Mouse (Mus musculus): ENCODE results near the gene Asb1. TPM values are rescaled to one million over a fixed set of nuclear protein-coding genes. Genes with fewer than 3 reads are reported as not detected.

The Asb1 gene
- total RNA-seq, 2 experiments from 2014 or later = 30.4 to 34.6 TPM

- DNase-seq = no peak
- intact Hi-C loops (cut with DNase I) = loop anchor here (10.0 kb wide), 1 partner anchor 924 kb away; no protein-coding TSS in a partner anchor
These were observed 773 bp downstream of the Asb1 start for GRCm38 (mm10) chr1:91541042-91541592.

DNA sequence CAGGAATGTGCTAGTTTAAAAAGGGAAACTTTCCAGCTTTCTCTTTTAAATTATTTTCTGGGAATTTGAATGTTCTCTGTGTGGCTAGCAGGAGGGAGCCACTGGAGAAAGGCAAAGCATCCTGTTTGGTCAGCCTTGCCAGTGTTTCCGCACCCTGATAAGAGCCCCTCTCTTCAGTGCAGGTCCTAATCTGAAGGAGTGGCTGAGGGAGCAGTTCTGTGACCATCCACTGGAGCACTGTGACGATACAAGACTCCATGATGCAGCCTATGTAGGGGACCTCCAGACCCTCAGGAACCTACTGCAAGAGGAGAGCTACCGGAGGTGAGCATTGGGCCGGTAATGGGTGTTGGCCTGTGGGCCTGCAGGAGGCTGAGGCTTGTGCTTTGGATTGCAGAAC lies 3.6 kb downstream of the Asb1 start:
- DNase-seq = no peak
- intact Hi-C loops (cut with DNase I) = loop anchor here (10.0 kb wide), 1 partner anchor 921 kb away; no protein-coding TSS in a partner anchor

DNA sequence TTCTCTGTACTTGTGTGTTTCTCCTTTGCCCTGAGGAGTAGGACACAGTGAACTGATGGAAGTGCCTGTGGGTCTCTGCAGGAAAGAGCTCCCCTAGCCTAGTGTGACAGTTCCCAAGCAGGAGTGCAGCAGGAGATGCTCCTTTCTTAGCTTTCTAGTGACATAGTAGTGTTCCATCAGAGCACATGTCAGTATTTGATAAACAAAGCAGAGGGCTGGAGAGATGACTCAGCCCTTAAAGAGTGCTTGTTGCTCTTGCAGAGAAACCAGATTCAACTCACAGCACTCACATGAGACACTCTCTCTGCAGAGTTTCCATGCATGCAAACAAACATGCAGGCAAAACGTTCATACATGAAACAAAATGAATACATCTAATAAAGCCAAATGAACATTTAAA lies 4.9 kb downstream of the Asb1 start:
- intact Hi-C loops (cut with DNase I) = loop anchor here (10.0 kb wide), 1 partner anchor 920 kb away; no protein-coding TSS in a partner anchor
- DNase-seq = no peak

DNA sequence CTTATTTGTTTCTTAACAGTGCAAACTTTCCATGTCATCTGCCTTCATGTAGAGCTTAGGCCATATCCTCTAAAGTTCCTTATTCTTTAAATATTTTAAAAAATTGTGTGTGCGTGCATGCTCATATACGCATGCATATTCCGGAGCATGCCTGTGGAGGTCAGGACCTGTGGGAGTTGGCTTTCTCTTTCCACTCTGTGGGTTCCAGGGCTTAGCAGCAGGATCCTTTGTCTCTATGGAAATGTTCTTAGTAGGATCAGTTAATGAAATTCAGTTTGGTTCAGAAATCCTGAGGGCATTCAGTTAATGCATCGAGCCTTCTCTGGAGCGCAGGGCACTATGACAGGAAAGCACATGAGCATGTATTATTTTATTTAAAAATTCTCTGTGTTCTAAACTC lies 7.2 kb downstream of the Asb1 start:
- intact Hi-C loops (cut with DNase I) = loop anchor here (10.0 kb wide), 1 partner anchor 917 kb away; no protein-coding TSS in a partner anchor
- no peak for DNase-seq

DNA sequence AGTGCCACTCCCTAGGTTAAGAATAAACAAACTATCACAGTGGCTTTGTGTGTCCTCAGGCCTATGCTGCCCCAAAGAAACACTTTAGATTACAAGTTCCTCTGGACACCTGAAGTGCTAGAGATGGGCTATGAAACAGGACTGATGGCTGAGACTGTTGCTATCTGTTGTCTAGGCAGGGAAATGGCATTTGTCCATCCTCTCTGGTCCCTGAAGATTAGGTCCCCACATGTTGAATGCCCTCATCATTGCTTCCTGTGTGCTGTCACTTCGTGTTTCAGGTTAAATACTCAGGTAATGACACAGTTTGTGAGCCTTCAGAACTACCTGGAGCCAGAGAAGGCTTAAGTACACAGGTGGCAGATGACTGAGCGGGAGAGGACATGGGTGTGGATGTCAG lies 8.7 kb downstream of the Asb1 start:
- no peak for DNase-seq
- intact Hi-C loops (cut with DNase I) = loop anchor here (10.0 kb wide), 1 partner anchor 916 kb away; no protein-coding TSS in a partner anchor

- no peak for DNase-seq
- intact Hi-C loops (cut with DNase I) = loop anchor here (10.0 kb wide), 1 partner anchor 318 kb away; no protein-coding TSS in a partner anchor
These were observed 16.8 kb downstream of the Asb1 start for GRCm38 (mm10) chr1:91557099-91557498.

GRCm38 (mm10) chr1:91561226-91561625 lies 20.9 kb downstream of the Asb1 start:
- no peak for DNase-seq
- intact Hi-C loops (cut with DNase I) = no loop called here

GRCm38 (mm10) chr1:91562977-91563590 lies 22.7 kb downstream of the Asb1 start:
- intact Hi-C loops (cut with DNase I) = no loop called here
- peak; percentile 34 for DNase-seq

DNA sequence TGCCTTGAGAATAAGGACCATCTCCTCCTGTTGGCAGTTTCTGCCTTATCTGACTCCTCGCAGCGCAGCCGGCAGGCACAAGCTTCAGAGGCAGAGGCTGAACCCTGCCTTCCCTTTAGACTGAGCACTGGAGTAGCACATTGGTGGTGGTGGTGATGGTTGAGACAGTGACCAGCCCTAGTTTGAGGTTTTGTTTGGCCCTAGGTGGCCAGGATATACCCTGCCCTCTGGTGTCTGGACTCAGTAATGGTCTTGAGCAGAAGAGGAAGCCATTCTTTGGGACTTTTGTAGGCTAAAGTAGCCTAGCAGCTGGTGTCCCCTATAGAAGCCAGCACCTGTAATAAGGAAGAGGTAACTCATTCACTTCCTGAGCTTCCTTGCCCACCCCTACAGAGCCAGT lies 23.7 kb downstream of the Asb1 start:
- intact Hi-C loops (cut with DNase I) = no loop called here

DNA sequence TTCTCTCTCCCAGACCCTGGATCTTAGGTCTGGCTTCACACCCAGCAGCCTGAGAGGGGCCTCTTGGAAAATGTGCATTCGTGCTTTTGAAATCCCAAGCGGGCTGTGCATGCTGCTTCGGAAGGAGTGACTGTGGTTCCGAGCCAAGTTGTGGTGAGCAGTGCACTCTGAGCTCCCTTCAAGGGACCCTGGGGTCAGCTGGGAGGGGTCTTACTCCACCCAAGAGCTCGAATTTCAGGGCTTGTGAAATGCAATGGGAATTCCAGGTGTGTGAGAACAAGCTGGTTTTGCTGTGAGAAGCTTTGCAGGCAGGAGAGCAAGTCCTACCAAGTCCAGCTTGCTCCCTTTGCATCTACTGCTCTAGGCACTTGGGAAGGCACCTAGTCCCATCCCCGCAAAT lies 24.3 kb downstream of the Asb1 start:
- intact Hi-C loops (cut with DNase I) = no loop called here
- DNase-seq = no peak

More for the DNA sequence above, 23.7 kb downstream of the Asb1 start:
- DNase-seq = no peak

- intact Hi-C loops (cut with DNase I) = no loop called here
- DNase-seq = no peak
These were observed 26.9 kb downstream of the Asb1 start for GRCm38 (mm10) chr1:91567269-91567668.

- intact Hi-C loops (cut with DNase I) = loop anchor here (5.0 to 10.0 kb wide), 2 partner anchors 185 to 392 kb away; no protein-coding TSS in a partner anchor
- no peak for DNase-seq
These were observed 32.1 kb downstream of the Asb1 start for GRCm38 (mm10) chr1:91572458-91572857.

DNA sequence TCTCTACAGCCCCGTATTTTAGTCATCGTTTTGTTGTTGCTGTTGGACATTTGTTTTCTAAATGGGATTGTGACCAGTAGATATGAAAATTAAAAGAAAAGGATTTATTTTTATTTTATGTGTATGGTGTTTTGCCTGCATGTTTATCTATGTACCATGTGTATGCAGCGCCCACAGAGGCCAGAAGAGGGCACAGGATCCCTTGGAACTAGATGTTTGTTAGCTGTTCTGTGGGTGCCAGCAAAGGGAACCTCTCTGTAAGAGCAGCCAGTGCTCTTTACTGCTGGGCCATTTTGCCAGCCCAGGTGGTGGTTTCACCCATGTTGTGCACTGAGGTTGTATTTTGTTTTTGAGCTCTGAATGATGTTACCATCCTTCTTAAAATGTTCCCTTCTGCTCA lies 33.9 kb downstream of the Asb1 start:
- intact Hi-C loops (cut with DNase I) = loop anchor here (5.0 to 10.0 kb wide), 2 partner anchors 183 to 391 kb away; no protein-coding TSS in a partner anchor
- DNase-seq = peak; percentile 70

GRCm38 (mm10) chr1:91577883-91578517 lies 37.7 kb downstream of the Asb1 start:
- intact Hi-C loops (cut with DNase I) = loop anchor here (10.0 kb wide), 1 partner anchor 387 kb away; no protein-coding TSS in a partner anchor
- DNase-seq = no peak

GRCm38 (mm10) chr1:91580503-91580902 lies 40.2 kb downstream of the Asb1 start:
- DNase-seq = no peak
- intact Hi-C loops (cut with DNase I) = no loop called here

- intact Hi-C loops (cut with DNase I) = no loop called here
- no peak for DNase-seq
These were observed 40.9 kb downstream of the Asb1 start for GRCm38 (mm10) chr1:91581206-91581605.

DNA sequence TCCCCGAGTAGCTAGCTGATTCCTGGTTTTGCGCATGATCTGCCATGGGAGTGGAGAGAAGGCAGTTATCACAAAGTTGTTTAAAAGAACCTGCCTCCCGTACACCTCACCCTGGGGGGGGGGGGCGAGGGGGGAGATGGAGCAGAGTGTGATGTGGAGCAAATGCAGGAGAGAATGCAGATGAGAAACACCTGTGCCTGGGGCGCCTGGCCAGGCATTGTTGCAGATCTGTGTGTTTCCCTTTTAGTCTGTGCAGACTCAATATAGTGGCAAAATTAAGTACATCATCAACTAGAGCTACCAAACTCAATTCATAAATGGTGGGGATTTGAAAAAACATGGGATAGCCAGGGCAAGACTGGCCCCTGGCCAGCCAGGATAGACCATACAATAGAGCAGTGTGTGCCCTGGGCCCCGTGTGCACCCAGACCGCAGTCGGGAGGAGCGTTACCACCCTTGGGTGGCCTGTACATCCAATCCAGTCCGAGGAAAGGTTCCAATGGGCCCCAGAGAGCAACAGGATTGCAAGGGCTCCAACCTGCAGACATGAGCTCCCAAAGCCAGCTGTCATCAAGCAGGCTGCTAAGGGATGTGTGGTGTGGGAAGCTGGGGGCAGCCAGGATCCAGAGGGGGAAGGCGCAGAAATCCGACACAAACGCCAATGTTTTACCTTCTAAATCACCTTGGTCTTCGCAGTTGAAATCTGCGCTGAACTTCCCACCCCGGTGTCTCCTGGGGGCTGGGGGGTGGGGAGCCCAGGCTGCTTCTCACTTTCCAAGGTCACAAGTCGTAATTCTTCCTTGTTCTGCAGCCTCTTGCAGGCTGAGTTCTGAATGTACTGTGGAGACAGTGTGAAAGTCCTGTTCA lies 44.9 kb downstream of the Asb1 start:
- intact Hi-C loops (cut with DNase I) = no loop called here
- no peak for DNase-seq

GRCm38 (mm10) chr1:91589738-91590137 lies 49.4 kb downstream of the Asb1 start:
- intact Hi-C loops (cut with DNase I) = no loop called here
- DNase-seq = no peak

DNA sequence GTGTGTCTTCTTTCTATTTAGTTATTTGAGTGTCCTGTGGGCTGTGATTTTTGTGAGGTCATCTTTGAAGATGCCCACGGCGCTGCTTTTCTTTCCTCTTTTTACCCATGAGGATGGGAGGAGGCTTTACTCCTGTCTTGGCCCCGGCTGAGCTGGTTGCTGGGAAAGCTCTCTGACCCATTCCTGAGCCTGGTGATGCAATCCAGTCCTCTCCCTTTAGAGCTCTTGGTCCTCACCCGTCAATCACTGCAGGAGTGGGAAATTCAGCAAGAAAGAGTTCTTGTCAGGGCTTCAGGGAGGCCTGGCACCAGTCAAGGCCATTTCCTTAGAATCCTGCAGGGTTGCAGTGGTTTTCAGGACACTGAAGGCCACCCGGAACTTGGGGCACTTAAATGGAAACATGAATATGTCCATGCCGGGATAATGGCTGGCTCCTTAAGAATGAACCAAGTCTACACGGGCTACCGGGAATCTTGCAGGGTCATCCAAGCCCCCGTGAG lies 55.2 kb downstream of the Asb1 start:
- intact Hi-C loops (cut with DNase I) = no loop called here
- no peak for DNase-seq

DNA sequence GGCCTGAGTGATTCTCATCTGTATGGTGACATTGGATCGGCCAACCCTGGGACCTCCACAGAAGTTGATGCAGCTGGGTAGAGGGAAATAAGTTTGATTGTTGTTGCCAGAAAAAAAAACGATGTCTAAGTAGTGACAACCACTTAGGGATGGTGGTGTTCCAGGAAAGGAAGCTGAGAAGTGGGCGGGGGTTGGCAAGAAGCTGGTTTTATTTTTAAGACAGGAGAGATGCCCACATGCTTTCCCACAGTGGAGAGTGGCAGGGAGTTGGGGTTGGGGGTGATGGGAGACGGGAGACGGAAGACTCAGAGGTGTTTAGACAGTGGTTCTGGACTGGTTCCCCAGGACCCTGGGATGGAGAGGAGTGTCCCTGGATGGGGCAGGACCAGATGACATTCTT lies 57.3 kb downstream of the Asb1 start:
- intact Hi-C loops (cut with DNase I) = no loop called here
- DNase-seq = no peak
